Mouse (Mus musculus): ENCODE data around the gene Pigm. TPM values are rescaled to one million over a fixed set of nuclear protein-coding genes. Genes with fewer than 3 reads are reported as not detected.

The Pigm gene
- polyA plus RNA-seq (2012; ENCODE audit: low replicate concordance), result 22.4 and 24.1 TPM in 2 replicates

DNA sequence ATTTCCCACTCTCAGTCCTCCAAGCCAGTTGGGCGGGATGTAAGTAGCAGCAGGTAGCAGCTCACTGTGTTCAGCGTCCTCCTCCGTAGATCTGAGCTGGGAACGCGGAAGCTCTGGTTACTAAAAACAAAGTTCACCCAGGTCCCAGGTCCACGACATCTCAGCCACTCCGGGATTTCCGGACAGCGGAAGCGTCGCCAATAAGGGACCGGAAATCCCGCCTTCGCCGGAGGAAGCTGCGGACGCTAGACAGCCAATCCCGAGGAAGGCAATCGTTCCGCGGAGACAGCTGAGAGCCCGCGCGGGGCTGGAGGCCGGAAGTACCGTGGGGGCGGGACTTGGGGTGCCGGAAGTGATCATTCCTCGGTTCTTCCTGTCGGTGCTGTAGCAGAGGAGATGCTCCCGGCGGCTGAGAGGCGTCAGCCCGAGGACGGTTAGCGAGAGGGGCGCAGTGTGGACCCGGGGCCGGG, at the start of gene Pigm:
Pigm (plus strand) TSS at position 349 of the 470 bp plus-strand sequence.

DNA sequence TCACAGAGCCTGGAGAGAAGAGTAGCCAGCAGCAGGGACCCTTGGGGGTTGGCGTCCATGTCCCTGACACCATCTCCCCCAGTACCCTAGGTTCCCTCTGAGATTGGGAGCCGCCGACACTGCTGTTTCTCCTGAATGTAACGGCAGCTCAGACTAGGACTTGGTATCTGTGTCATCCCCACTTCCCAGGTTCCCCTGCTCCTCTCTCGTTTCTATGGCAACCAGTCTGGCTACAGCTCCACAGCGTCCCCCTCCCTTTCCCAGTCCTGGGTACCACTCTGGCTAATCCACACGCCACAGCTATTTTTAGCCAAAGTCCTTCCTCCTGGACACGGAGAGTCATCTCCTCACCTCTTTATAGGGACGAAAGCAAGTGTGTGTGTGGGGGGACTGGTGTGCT, 47.2 kb upstream of the Pigm start, which contains the start of gene Kcnj9:
Kcnj9 (minus strand) TSS at position 188 of the 400 bp plus-strand sequence.

DNA sequence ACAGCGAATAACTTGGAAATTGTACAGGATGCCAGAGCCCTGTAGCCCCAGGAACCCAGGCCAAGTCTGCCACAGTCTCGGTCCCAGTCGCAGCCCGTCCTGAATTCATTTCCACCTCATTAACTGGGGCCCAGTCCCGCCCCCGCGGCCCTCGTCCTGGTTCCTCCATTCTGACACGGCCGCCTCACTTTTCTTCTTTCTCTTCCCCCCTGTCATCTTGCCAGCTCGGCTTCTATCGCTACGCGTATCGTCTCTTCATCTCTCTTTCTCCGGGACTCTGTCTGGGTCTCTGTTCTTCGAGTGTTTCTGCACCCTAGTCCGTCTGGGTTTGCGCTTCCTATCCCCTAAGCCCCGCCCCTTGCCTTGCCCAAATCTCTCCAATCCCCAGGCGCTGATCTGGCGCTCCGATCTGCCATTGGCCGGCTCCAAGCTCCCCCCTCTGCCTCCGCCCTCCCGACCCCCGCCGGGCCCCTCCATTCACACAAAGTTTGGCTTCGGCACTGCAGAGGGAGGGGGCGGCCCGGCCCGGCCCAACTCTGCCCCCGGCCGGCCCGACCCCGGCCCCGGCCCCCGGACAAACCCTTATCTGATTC, 35.5 kb upstream of the Pigm start, which contains the start of gene Kcnj10:
Kcnj10 (plus strand) TSS at position 482 of the 593 bp plus-strand sequence.

Other genes with a start within 250 kb of the Pigm start
- 6.4 and 23.3 TPM in 2 replicates for gene Pex19, start 249.8 kb upstream of the Pigm start, polyA plus RNA-seq (2012; ENCODE audit: low replicate concordance)
- gene Dcaf8, start 228.5 kb upstream of the Pigm start, polyA plus RNA-seq (2012; ENCODE audit: low replicate concordance), result 53.7 and 56.5 TPM in 2 replicates
- gene Pea15a, start 169.7 kb upstream of the Pigm start, polyA plus RNA-seq (2012; ENCODE audit: low replicate concordance), result 5.8 and 19.2 TPM in 2 replicates
- not detected in 2 replicates for gene Casq1, start 156.7 kb upstream of the Pigm start, polyA plus RNA-seq (2012; ENCODE audit: low replicate concordance)
- gene Atp1a4, start 118.1 kb upstream of the Pigm start, polyA plus RNA-seq (2012; ENCODE audit: low replicate concordance), result not detected in 2 replicates
- 58.3 and 81.1 TPM in 2 replicates for gene Igsf8, start 114.9 kb upstream of the Pigm start, polyA plus RNA-seq (2012; ENCODE audit: low replicate concordance)
- not detected in 2 replicates for gene Atp1a2, start 78.5 kb upstream of the Pigm start, polyA plus RNA-seq (2012; ENCODE audit: low replicate concordance)
- gene Kcnj9, start 47.2 kb upstream of the Pigm start, polyA plus RNA-seq (2012; ENCODE audit: low replicate concordance), result 0.41 and 0.50 TPM in 2 replicates
- 5.6 and 7.3 TPM in 2 replicates for gene Kcnj10, start 35.3 kb upstream of the Pigm start, polyA plus RNA-seq (2012; ENCODE audit: low replicate concordance)
- gene Slamf9, start 98.8 kb downstream of the Pigm start, polyA plus RNA-seq (2012; ENCODE audit: low replicate concordance), result 0.36 TPM in 1 of 2 replicates, not detected in the other
- gene Igsf9, start 105.2 kb downstream of the Pigm start, polyA plus RNA-seq (2012; ENCODE audit: low replicate concordance), result 1.7 and 2.2 TPM in 2 replicates
- gene Tagln2, start 123.5 kb downstream of the Pigm start, polyA plus RNA-seq (2012; ENCODE audit: low replicate concordance), result 55.1 and 658 TPM in 2 replicates
- 0.28 TPM in 1 of 2 replicates, not detected in the other for gene Cfap45, start 144.3 kb downstream of the Pigm start, polyA plus RNA-seq (2012; ENCODE audit: low replicate concordance)
- not detected in 2 replicates for gene Vsig8, start 179.4 kb downstream of the Pigm start, polyA plus RNA-seq (2012; ENCODE audit: low replicate concordance)
- 0.55 and 0.61 TPM in 2 replicates for gene Slamf8, start 214.0 kb downstream of the Pigm start, polyA plus RNA-seq (2012; ENCODE audit: low replicate concordance)
- gene Fcrl6, start 226.0 kb downstream of the Pigm start, polyA plus RNA-seq (2012; ENCODE audit: low replicate concordance), result not detected in 2 replicates

Data from leukemia stem cell, adult 10-12 weeks (primary cell).